Mouse (Mus musculus): ENCODE measurements around the gene Casc1. TPM values are rescaled to one million over a fixed set of nuclear protein-coding genes. Genes with fewer than 3 reads are reported as not detected.

Gene Casc1
- total and polyA plus RNA-seq, 3 experiments = 0.15 to 0.22 TPM; not detected in 1

DNA sequence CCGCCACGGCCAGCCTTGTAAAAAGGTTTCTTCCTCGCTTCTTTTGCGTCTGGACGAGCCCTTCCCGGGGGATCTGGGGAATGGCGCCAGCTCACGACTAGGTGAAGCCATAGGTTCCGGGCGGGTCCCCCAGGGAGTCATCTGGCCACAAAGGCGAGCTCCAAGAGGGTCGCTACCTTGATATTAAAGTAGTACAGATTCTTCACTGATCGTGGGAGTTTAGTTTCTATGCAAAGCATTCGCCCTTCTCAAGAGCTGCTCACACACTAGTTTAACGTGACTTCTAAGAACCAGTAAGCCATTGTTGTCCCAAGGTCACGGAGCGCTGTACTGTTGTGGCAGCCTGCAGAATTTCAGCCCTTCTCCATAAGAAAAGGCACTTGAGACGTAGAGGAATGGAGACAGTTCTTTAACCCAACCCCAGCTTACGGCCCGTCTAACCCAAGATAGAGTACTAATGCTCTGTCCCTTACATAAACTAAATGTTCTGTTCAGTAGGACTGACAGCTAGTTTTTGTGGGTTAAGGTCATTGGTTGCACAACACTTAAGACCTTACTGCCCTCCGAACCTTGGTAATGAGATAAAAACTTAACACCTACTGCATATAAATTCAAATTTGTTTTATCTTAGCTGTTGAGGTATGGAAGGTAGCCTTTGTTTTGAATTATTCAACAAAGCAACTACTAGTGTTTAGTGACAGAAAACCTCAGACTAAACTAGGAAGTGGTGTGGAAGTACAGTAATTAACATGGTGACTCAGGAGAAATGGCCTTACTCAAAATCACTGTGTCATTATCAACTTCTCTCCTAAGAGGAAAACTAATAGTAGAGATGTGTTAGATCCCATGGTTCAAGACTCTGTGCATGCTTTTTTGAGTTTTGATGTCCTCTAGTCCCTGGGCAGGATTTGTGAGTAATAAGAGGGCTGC is 836 bp upstream of the Casc1 start:
- Histone ChIP-seq H3K9me3 (replicated peaks; ENCODE audit: insufficient read depth, low read length) (no peaks in the 10 kb centered on the region), H3K4me3 (ENCODE audit: control insufficient read depth in 1 of 2, insufficient read depth in 1 of 2, low read depth in 2 of 2, low read length in 2 of 2) (peak overlapping the region; percentile 77 to 78), H3K9ac (ENCODE audit: control insufficient read depth, low read depth, low read length, poor library complexity, severe bottlenecking) (peak overlapping the region; percentile 83), H3K27ac (ENCODE audit: control insufficient read depth, low read depth, low read length) (peak overlapping the region; percentile 80), H3K79me2 (ENCODE audit: control insufficient read depth, insufficient read depth, low read length, poor library complexity) (peaks cover 5% of the 10 kb centered on the region), H3K36me3 (ENCODE audit: control insufficient read depth in 1 of 2, insufficient read depth in 2 of 2, low read length in 2 of 2) (peaks cover 0 to 8% of the 10 kb centered on the region in 2 experiments), H3K27me3 (ENCODE audit: control insufficient read depth in 1 of 2, insufficient read depth in 2 of 2, low read length in 2 of 2) (no peaks in the 10 kb centered on the region), H3K4me1 (ENCODE audit: control insufficient read depth in 1 of 2, insufficient read depth in 2 of 2, low read length in 2 of 2) (peaks cover 0 to 3% of the 10 kb centered on the region in 2 experiments; a peak in 3 of 4 replicates)
- peak; percentile 70 for DNase-seq (ENCODE audit: low read depth, low spot score)
- TF ChIP-seq ZNF384 (IDR thresholded peaks at IDR 0.05; ENCODE audit: low read depth, low read length) = no peak
- 0 out of 2 replicates have a peak, but pooled peaks have one; percentile 37 for TF ChIP-seq SIN3A (IDR thresholded peaks at IDR 0.05; ENCODE audit: low read length)

DNA sequence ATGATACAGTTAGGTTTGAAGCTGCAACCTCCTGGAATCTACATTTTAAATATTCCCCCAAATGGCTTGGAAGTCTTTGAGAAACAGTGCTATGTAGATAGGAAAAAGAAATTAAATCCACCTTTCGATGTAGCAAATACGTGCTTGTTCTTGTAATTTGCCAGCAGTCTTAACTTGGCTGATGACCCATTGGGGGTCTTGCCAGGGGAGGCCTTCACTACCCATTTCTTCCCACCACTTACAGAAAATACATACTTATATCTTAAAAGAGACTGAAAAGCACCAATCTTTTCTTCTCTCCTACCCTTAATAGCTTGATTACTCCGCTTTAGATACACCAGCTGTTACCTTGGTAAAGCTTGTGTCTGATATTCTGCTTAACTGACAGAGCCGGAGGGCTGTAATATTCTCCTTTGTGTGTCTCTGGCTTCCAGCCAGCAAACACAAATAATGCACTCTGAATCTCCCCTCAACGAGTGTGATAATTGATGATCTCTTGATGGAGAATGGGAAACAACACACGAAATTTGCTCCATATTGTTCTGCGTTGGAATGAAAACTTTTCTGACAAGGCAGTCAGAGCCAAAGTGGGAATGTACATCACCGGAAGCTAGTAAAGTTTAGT is 637 bp downstream of the Casc1 start:
- Histone ChIP-seq H3K36me3 (ENCODE audit: control insufficient read depth in 1 of 2, insufficient read depth in 2 of 2, low read length in 2 of 2) (peaks cover 0 to 8% of the 10 kb centered on the region in 2 experiments; a peak in 2 of 4 replicates), H3K27me3 (ENCODE audit: control insufficient read depth in 1 of 2, insufficient read depth in 2 of 2, low read length in 2 of 2) (no peaks in the 10 kb centered on the region), H3K4me1 (ENCODE audit: control insufficient read depth in 1 of 2, insufficient read depth in 2 of 2, low read length in 2 of 2) (peaks cover 0 to 3% of the 10 kb centered on the region in 2 experiments; a peak in 3 of 4 replicates), H3K9ac (ENCODE audit: control insufficient read depth, low read depth, low read length, poor library complexity, severe bottlenecking) (no peak overlapping the region), H3K27ac (ENCODE audit: control insufficient read depth, low read depth, low read length) (no peak overlapping the region), H3K9me3 (replicated peaks; ENCODE audit: insufficient read depth, low read length) (no peaks in the 10 kb centered on the region), H3K79me2 (ENCODE audit: control insufficient read depth, insufficient read depth, low read length, poor library complexity) (peaks cover 5% of the 10 kb centered on the region), H3K4me3 (ENCODE audit: control insufficient read depth in 1 of 2, insufficient read depth in 1 of 2, low read depth in 2 of 2, low read length in 2 of 2) (peak overlapping the region; percentile 71 to 76)
- no peak for DNase-seq (ENCODE audit: low read depth, low spot score)
- no peak for TF ChIP-seq POLR2A (IDR thresholded peaks at IDR 0.05; ENCODE audit: control insufficient read depth in 1 of 2, insufficient read depth in 1 of 2, low read depth in 1 of 2, low read length in 2 of 2, poor library complexity in 1 of 2)
- no peak for TF ChIP-seq USF2 (IDR thresholded peaks at IDR 0.05; ENCODE audit: borderline replicate concordance in 1 of 2, insufficient read depth in 1 of 2, low read depth in 1 of 2, low read length in 2 of 2)
- TF ChIP-seq SIN3A (IDR thresholded peaks at IDR 0.05; ENCODE audit: low read length) = no peak
- no peak for TF ChIP-seq NRF1 (IDR thresholded peaks at IDR 0.05; ENCODE audit: insufficient read depth, low read depth, low read length, poor library complexity, severe bottlenecking)
- no peak for TF ChIP-seq MAX (IDR thresholded peaks at IDR 0.05; ENCODE audit: low read length)
- no peak for TF ChIP-seq CTCF (IDR thresholded peaks at IDR 0.05 in 2 of 3, conservative IDR thresholded peaks at IDR 0.05 in 1 of 3; ENCODE audit: control insufficient read depth in 1 of 3, insufficient read depth in 1 of 3, low read depth in 2 of 3, low read length in 3 of 3, poor library complexity in 1 of 3, severe bottlenecking in 1 of 3)
- TF ChIP-seq ETS1 (IDR thresholded peaks at IDR 0.05; ENCODE audit: low read depth, low read length) = no peak
- no peak for TF ChIP-seq GABPA (IDR thresholded peaks at IDR 0.05; ENCODE audit: low read depth, low read length)
- no peak for TF ChIP-seq ZNF384 (IDR thresholded peaks at IDR 0.05; ENCODE audit: low read depth, low read length)
- TF ChIP-seq RCOR1 (IDR thresholded peaks at IDR 0.05; ENCODE audit: low read depth, low read length) = no peak
- TF ChIP-seq MEF2A (IDR thresholded peaks at IDR 0.05; ENCODE audit: extremely low read depth, insufficient replicate concordance, low read depth, low read length, poor library complexity, severe bottlenecking) = no peak
- no peak for TF ChIP-seq POLR2AphosphoS5 (IDR thresholded peaks at IDR 0.05; ENCODE audit: borderline replicate concordance, low read depth, low read length)
- no peak for TF ChIP-seq EP300 (IDR thresholded peaks at IDR 0.05; ENCODE audit: low read depth in 1 of 2, low read length in 2 of 2)
- TF ChIP-seq ZC3H11A (IDR thresholded peaks at IDR 0.05; ENCODE audit: low read depth, low read length) = no peak
- TF ChIP-seq BHLHE40 (IDR thresholded peaks at IDR 0.05; ENCODE audit: borderline replicate concordance, low read depth, low read length) = no peak
- no peak for TF ChIP-seq ZMIZ1 (IDR thresholded peaks at IDR 0.05; ENCODE audit: low read depth, low read length)
